Mouse (Mus musculus): Measurements from ENCODE around the gene Gm7929.
"Not testable (repeated sequence)": the region's sequence is repeated elsewhere in the genome, so short reads cannot be mapped to it uniquely, and the experiment has no call there.

GRCm38 (mm10) chr14:41772341-41772740 is 21.9 kb upstream of the Gm7929 start, which contains the start of gene Gm47189:
- not testable (repeated sequence) for TF ChIP-seq CTCF (IDR thresholded peaks at IDR 0.05; ENCODE audit: control insufficient read depth, insufficient read depth, insufficient read length); MYOD1 (IDR thresholded peaks at IDR 0.05; ENCODE audit: control insufficient read depth, insufficient read length, low read depth); FOSL1 (IDR thresholded peaks at IDR 0.05; ENCODE audit: insufficient read depth, low read length, poor library complexity, severe bottlenecking); USF1 (IDR thresholded peaks at IDR 0.05; ENCODE audit: low read depth)
